Mouse (Mus musculus): ENCODE results near the gene Uqcrq. TPM values are rescaled to one million over a fixed set of nuclear protein-coding genes. Genes with fewer than 3 reads are reported as not detected.

Uqcrq gene
- polyA plus RNA-seq, 1 experiment from 2014 or later = 574 TPM

DNA sequence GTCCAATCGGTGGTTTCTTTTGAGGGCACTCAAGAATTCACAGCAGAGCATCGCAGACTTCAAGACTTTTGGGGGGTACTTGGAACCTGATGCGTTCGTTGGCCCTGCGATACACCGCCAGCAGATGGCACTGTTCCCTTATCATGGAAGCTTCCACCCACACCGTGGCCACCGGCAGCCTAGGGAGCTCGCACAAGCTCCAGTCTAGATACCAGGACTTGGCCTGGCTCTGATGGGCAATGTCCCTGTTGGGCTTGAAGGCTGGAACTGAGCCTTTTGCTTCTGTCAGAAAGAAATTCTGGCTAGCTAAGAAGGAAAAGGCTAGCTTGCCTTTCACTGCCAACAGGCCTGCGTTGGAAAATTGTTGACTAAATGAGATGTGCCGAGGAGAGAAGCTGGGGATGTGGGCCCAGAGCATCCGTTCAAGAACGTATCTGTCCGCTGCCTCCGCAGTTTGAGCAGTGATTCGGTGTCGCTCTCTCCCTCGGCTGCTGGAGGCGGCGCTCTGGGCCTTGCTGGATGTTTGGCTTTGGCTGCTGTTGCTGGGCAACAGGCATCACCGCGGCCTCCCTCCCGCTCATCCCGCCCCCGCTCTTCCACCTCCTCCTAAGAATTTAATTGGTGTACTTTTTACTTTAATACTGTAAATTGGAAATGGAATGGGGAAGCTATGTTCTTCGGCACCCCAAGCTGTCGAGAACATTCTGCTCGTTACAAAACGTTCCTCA, 39.5 kb upstream of the Uqcrq start, which contains the start of gene Gm9837:
Gene Gm9837, minus strand, starts transcription at position 512 of the 728 bp plus-strand sequence.
- H3K36me3 ChIP-seq (ENCODE audit: control insufficient read depth, insufficient read depth, low read length) = no peaks in the 10 kb centered on the region
- H3K4me2 ChIP-seq (replicated peaks; ENCODE audit: low read depth, low read length) = peak within 1 kb of the TSS; percentile 41
- peaks cover 5% of the 10 kb centered on the region; the same call in 1 of the 2 replicates for H3K4me1 ChIP-seq (ENCODE audit: control insufficient read depth, insufficient read depth, low read length)
- 5% methylated on average over 29 of the region's 29 CpGs for WGBS
- H3K27me3 ChIP-seq (ENCODE audit: control insufficient read depth, insufficient read depth, low read length) = peaks cover 37% of the 10 kb centered on the region
- peak within 1 kb of the TSS; percentile 31; the same call in 1 of the 2 replicates for H3K9ac ChIP-seq (ENCODE audit: low read depth, low read length)
- H3K27ac ChIP-seq (ENCODE audit: low read depth, low read length) = no peak within 1 kb of the TSS
- no peak; the same call in 1 of the 2 replicates for ATAC-seq (ENCODE audit: low FRiP score, low TSS enrichment)
- H3K9me3 ChIP-seq (ENCODE audit: control insufficient read depth, low read length) = no peaks in the 10 kb centered on the region
- peak within 1 kb of the TSS; percentile 12; the same call in 1 of the 2 replicates for H3K4me3 ChIP-seq (ENCODE audit: low read length)

GRCm38 (mm10) chr11:53469294-53469967, 38.8 kb upstream of the Uqcrq start:
- 43% methylated on average over 16 of the region's 16 CpGs for WGBS
- peak overlapping the region; percentile 31; the same call in 1 of the 2 replicates for H3K9ac ChIP-seq (ENCODE audit: low read depth, low read length)
- H3K27me3 ChIP-seq (ENCODE audit: control insufficient read depth, insufficient read depth, low read length) = peaks cover 44% of the 10 kb centered on the region

DNA sequence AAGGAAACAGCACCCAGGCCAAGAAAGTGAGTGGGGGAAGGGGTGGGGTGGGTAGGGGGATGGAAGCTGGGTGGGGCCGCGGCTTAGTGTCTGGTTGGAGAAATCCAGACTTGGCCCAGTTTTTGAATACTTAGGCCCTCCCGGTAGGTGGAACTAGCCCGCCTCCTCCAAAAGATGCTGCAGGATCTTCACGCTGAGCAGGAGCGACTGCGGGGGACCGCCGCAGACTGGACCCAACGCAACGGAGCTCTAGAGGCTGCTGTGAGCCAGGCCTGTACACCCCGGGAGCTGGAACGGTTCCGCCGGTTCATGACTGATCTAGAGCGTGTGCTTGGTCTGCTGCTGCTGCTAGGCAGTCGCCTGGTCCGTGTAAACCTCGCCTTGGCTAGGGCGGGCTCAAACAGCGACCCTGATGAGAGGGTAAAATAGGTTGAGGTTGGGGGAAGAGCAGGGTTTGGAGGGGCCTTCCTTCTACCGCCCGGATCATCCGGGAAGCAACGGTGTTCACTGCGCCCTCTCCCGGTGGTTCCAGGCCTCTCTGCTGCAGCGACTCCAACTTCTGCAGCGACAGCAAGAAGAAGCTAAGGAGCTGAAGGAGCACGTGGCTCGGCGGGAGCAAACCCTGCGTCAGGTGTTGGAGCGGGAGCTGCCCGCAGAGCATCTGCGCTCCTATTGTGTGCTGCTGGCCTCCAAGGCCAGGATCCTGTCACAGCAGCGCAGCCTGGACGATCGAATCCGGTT, 35.8 kb upstream of the Uqcrq start:
- peaks cover 16% of the 10 kb centered on the region; the same call in 1 of the 2 replicates for H3K4me1 ChIP-seq (ENCODE audit: control insufficient read depth, insufficient read depth, low read length)
- H3K9me3 ChIP-seq (ENCODE audit: control insufficient read depth, low read length) = no peaks in the 10 kb centered on the region
- no peak overlapping the region for H3K27ac ChIP-seq (ENCODE audit: low read depth, low read length)
- ATAC-seq (ENCODE audit: low FRiP score, low TSS enrichment) = peak; percentile 36; the same call in 1 of the 2 replicates
- no peaks in the 10 kb centered on the region for H3K36me3 ChIP-seq (ENCODE audit: control insufficient read depth, insufficient read depth, low read length)
- H3K27me3 ChIP-seq (ENCODE audit: control insufficient read depth, insufficient read depth, low read length) = peaks cover 69% of the 10 kb centered on the region
- WGBS = 5% methylated on average over 40 of the region's 40 CpGs
- H3K4me2 ChIP-seq (replicated peaks; ENCODE audit: low read depth, low read length) = peak overlapping the region; percentile 53
- H3K4me3 ChIP-seq (ENCODE audit: low read length) = peak overlapping the region; percentile 34
- peak overlapping the region; percentile 57 for H3K9ac ChIP-seq (ENCODE audit: low read depth, low read length)

More at GRCm38 (mm10) chr11:53469294-53469967, 38.8 kb upstream of the Uqcrq start:
- no peak overlapping the region for H3K27ac ChIP-seq (ENCODE audit: low read depth, low read length)
- peak overlapping the region; percentile 41 for H3K4me2 ChIP-seq (replicated peaks; ENCODE audit: low read depth, low read length)
- no peak for ATAC-seq (ENCODE audit: low FRiP score, low TSS enrichment)
- H3K36me3 ChIP-seq (ENCODE audit: control insufficient read depth, insufficient read depth, low read length) = no peaks in the 10 kb centered on the region
- H3K4me1 ChIP-seq (ENCODE audit: control insufficient read depth, insufficient read depth, low read length) = peaks cover 5% of the 10 kb centered on the region; the same call in 1 of the 2 replicates
- H3K4me3 ChIP-seq (ENCODE audit: low read length) = no peak overlapping the region
- H3K9me3 ChIP-seq (ENCODE audit: control insufficient read depth, low read length) = no peaks in the 10 kb centered on the region

GRCm38 (mm10) chr11:53463551-53464424, 33.2 kb upstream of the Uqcrq start:
- Histone ChIP-seq H3K9ac (ENCODE audit: low read depth, low read length) (peak overlapping the region; percentile 50; the same call in 1 of the 2 replicates), H3K4me2 (replicated peaks; ENCODE audit: low read depth, low read length) (peak overlapping the region; percentile 91), H3K27ac (ENCODE audit: low read depth, low read length) (no peak overlapping the region), H3K9me3 (ENCODE audit: control insufficient read depth, low read length) (no peaks in the 10 kb centered on the region), H3K4me3 (ENCODE audit: low read length) (peak overlapping the region; percentile 46), H3K27me3 (ENCODE audit: control insufficient read depth, insufficient read depth, low read length) (peaks cover 60% of the 10 kb centered on the region), H3K4me1 (ENCODE audit: control insufficient read depth, insufficient read depth, low read length) (0 out of 2 replicates have a peak, but pooled peaks cover 13% of the 10 kb centered on the region), H3K36me3 (ENCODE audit: control insufficient read depth, insufficient read depth, low read length) (no peaks in the 10 kb centered on the region)
- ATAC-seq (ENCODE audit: low FRiP score, low TSS enrichment) = no peak
- WGBS = 7% methylated on average over 55 of the region's 55 CpGs

GRCm38 (mm10) chr11:53461727-53462126, 31.1 kb upstream of the Uqcrq start:
- no peaks in the 10 kb centered on the region for H3K36me3 ChIP-seq (ENCODE audit: control insufficient read depth, insufficient read depth, low read length)
- H3K4me3 ChIP-seq (ENCODE audit: low read length) = no peak overlapping the region
- 0 out of 2 replicates have a peak, but pooled peaks cover 13% of the 10 kb centered on the region for H3K4me1 ChIP-seq (ENCODE audit: control insufficient read depth, insufficient read depth, low read length)
- ATAC-seq (ENCODE audit: low FRiP score, low TSS enrichment) = peak; percentile 32; the same call in 1 of the 2 replicates
- WGBS = 23% methylated on average over 5 of the region's 5 CpGs
- no peaks in the 10 kb centered on the region for H3K9me3 ChIP-seq (ENCODE audit: control insufficient read depth, low read length)
- no peak overlapping the region for H3K27ac ChIP-seq (ENCODE audit: low read depth, low read length)
- H3K9ac ChIP-seq (ENCODE audit: low read depth, low read length) = no peak overlapping the region
- H3K4me2 ChIP-seq (replicated peaks; ENCODE audit: low read depth, low read length) = no peak overlapping the region
- H3K27me3 ChIP-seq (ENCODE audit: control insufficient read depth, insufficient read depth, low read length) = peaks cover 58% of the 10 kb centered on the region

DNA sequence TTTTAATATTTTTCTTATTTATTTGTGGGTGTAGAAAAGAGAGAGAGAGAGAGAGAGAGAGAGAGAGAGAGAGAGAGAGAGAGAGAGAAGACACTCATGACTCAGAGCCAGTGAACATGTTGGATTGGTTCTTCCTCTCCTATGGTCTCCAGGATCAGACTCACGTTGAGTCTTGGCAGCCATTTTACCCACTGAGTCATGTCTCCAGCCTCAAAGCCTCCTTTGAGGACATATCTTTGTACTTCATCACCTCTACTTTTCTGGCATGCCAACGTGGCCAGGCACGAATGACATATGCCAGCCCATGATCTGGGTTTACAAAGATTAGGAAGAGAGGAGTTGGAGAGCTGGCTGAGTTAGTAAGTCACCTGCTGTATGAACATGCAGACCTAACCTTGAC, 29.6 kb upstream of the Uqcrq start:
- Histone ChIP-seq H3K9me3 (ENCODE audit: control insufficient read depth, low read length) (no peaks in the 10 kb centered on the region), H3K27me3 (ENCODE audit: control insufficient read depth, insufficient read depth, low read length) (peaks cover 46% of the 10 kb centered on the region), H3K9ac (ENCODE audit: low read depth, low read length) (no peak overlapping the region), H3K4me1 (ENCODE audit: control insufficient read depth, insufficient read depth, low read length) (0 out of 2 replicates have a peak, but pooled peaks cover 13% of the 10 kb centered on the region), H3K4me3 (ENCODE audit: low read length) (no peak overlapping the region), H3K4me2 (replicated peaks; ENCODE audit: low read depth, low read length) (no peak overlapping the region), H3K27ac (ENCODE audit: low read depth, low read length) (no peak overlapping the region), H3K36me3 (ENCODE audit: control insufficient read depth, insufficient read depth, low read length) (no peaks in the 10 kb centered on the region)
- ATAC-seq (ENCODE audit: low FRiP score, low TSS enrichment) = no peak
- 87% methylated on average over 3 of the region's 3 CpGs for WGBS

DNA sequence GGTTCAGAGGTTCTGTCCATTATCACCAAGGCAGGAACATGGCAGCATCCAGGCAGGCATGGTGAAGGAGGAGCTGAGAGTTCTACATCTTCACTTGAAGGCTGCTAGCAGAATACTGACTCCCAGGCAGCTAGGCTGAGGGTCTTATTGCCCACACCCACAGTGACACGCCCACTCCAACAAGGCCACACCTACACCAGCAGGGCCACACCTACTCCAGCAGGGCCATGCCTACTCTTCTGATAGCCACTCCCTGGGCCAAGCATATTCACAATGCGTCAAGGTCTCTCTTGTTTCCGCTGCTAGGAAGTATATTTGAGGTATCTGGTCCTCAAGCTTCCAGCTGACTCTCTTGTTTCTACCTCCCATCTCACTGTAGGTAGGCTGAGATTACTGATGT, 28.4 kb upstream of the Uqcrq start:
- H3K27me3 ChIP-seq (ENCODE audit: control insufficient read depth, insufficient read depth, low read length) = peaks cover 34% of the 10 kb centered on the region
- H3K9ac ChIP-seq (ENCODE audit: low read depth, low read length) = no peak overlapping the region
- no peaks in the 10 kb centered on the region for H3K36me3 ChIP-seq (ENCODE audit: control insufficient read depth, insufficient read depth, low read length)
- H3K4me3 ChIP-seq (ENCODE audit: low read length) = no peak overlapping the region
- H3K27ac ChIP-seq (ENCODE audit: low read depth, low read length) = no peak overlapping the region
- 0 out of 2 replicates have a peak, but pooled peaks cover 13% of the 10 kb centered on the region for H3K4me1 ChIP-seq (ENCODE audit: control insufficient read depth, insufficient read depth, low read length)
- no peak for ATAC-seq (ENCODE audit: low FRiP score, low TSS enrichment)
- H3K4me2 ChIP-seq (replicated peaks; ENCODE audit: low read depth, low read length) = no peak overlapping the region
- WGBS = 69% methylated on average over 3 of the region's 3 CpGs
- H3K9me3 ChIP-seq (ENCODE audit: control insufficient read depth, low read length) = no peaks in the 10 kb centered on the region

Data from kidney, embryonic 14.5 days (tissue).